Mouse (Mus musculus): Measurements from ENCODE around the gene Ltb4r1. TPM values are rescaled to one million over a fixed set of nuclear protein-coding genes. Genes with fewer than 3 reads are reported as not detected.

The Ltb4r1 gene
- 203 and 207 TPM in 2 replicates for total RNA-seq (2023)

DNA sequence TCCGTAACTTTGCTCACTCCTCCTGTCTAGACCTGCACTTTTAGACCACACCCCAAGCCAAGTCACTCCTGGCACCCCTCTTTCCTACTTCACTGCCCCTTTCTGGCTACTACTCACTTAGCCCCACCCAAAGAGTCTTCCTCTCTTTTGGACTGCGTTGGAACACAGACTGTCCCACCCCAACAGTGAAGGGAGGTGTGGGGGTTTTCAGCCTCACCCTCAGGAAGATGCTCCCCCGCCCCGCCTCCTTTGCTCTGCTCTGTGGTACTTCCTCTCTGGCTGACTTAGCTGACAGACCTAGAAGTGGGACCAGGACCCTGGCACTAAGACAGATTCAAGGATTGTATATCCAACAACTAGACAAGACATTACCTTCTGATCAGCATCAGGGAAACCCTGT is at the start of gene Ltb4r1:
Ltb4r1 (plus strand) TSS at position 267 of the 400 bp plus-strand sequence.

DNA sequence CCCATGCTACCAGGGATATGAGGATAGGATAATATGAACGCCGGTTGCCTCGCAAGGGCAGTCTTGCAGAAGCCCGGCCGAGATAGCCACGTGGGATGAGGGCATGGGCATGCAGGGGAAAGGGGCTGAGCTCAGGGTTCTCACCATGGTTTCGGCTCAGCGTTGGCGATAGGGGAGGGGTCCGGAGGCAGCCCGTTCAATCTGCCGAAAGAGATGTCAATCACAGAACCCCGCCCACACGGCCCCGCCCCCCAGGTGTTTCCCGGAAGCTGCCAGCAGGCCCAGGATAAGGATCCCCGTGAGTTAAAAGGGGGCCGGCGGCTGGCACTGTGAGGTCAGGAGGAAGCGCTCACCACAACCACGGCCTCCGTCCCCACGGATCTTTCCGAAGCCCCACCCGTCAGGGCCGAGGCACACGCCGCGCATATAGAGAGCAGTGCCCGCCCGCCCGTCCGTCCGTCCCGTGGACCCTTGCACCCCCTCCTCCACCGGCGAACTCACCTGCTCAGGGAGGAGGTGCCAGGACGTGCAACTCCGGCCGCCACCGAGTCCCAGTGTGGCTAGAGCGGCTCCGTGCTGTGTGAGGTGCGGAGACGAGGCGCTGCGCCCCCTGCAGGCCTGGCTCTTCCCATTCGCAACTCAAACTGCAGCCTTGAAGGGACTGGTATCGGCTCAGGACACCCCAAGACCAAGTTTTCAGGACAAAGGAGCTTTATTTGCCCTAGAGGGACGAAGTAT is 43.9 kb upstream of the Ltb4r1 start, which contains the start of gene Rabggta:
Rabggta (minus strand) TSS at position 564 of the 738 bp plus-strand sequence.

DNA sequence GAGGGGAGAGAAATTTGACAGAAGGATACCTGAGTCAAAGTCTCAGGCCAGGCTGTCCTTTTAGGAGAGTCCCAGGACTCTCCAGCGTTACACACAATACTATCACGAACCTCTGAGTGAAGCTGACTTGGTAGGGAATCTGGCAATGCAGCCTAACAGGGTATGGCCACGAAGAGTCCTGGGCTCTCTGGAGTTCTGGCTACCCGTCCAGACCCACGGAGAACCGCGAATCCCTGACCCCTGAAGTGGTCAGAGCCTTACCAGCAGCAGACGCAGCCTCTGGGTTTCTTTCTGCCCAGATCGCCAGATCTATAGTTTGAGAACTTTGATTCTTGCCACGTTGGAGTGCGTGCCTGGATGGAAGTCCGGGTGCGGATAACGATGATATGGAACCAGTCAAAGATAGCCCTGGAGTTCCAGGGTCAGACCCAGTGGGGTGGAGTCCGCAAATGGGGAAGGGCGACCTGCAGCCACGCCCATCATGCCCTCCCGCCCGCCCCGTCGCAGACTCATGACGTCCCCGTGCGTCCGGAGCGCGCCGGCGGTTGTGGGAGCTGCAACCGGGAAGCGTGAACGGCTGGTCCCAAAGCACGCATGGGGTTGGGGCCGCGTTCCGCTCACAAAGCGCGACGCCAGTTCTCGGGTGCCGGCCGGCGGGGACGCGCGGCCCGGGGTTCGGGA is 20.4 kb upstream of the Ltb4r1 start, which contains the start of the genes Dhrs1 and Nop9:
Dhrs1 (minus strand) TSS at position 511 of the 681 bp plus-strand sequence.
Nop9 (plus strand) TSS at position 514 of the 681 bp plus-strand sequence.

DNA sequence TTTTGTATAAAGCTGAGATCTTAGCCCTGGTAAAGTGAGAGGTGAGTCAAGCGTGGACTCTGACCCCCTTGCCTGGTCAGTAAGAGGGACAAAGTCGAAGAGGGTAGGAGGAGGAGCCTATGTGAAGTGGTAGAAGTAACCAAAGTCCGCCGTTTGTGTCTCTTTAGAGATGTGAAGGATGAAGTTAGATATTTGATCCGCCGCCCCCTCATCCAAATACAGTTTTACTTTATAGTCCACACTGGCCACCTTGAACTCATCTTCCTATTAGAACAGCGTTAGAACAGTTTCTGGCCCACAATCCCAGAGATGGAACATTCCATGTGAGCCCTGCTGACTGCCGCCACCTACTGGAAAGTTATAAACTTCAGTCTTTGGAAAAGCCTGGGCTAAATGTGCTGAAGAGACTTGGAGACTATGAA is 7.4 kb upstream of the Ltb4r1 start, which contains the start of gene Cideb:
Cideb (minus strand) TSS at position 96 of the 422 bp plus-strand sequence.

DNA sequence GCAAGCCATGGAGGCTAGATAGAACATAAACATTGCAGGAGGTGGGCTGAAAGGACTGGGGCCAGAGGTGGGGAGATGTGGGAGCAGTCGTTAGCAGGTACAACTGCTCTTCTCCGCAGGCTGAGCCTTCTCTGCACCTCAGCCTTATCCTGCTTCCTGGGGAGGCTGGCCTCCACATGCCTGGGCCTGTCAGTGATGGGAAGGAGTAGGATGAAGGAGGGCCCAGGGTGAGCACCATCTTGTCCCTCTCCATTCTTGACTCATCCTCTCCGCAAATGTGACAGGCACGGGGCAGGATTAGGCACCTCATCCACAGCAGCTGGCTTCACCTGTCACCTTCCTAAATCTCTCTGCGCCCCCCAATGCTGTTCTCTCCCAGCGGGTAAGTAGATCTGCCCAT is 4.6 kb upstream of the Ltb4r1 start, which contains the start of gene Ltb4r2:
Ltb4r2 (plus strand) TSS at position 266 of the 400 bp plus-strand sequence.

DNA sequence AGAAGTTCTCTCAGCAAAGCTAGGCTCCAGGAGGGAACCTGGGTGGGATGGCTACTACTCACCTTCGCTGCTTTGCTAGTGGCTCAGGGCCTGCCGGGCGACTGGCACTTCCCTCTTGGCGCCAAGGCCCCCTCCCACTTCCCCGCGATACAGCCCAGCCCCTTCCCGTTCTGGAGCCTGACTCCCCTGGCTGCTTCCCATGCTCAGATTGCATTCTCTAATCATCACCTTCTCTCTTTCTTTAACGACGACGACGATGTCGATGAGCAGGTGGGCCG is 18.1 kb downstream of the Ltb4r1 start, which contains the start of gene Adcy4:
Adcy4 (minus strand) TSS at position 138 of the 278 bp plus-strand sequence.

DNA sequence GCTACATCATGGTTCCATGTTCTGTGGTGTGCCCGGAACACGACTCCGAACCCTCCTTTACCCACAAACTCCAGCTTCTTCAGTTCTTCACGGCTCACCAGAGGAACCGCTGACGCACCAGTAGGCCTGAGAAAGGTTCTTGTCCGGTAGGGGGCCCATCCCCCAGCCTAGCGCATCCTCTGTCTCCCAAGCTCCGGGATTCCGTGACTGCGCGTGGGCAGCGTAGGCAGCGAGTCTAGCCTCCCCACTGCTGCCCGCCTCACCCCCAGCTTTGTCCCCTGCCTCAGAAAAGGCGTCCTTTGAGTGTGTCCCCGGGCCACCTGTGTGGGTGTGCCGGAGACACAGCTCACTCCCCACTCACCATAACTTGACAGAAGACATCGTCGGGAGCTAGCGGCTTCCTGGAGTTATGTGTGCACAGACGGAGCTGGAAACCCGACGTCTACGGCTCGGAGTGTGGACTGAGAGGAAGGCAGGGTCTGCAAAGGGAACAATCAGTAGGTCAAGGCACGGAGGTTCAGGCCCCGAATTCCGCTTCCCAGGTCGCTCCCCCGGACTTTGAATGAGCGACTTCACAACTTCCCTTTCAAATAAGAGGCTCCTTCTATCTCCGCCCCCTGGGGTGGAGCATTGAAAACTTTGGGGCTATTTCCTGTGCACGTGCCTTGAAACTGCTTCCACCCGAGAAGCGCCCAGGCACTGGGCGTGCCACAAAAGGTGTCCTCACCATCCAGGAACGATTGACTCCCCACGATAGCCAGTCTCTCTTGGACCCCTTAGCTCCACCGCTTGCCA is 22.7 kb downstream of the Ltb4r1 start, which contains the start of gene Ripk3:
Ripk3 (minus strand) TSS at position 610 of the 795 bp plus-strand sequence.

Other genes starting within 250 kb of the Ltb4r1 start
- gene Nrl, start 241.0 kb upstream of the Ltb4r1 start, total RNA-seq (2023), result not detected in 2 replicates
- gene Pck2, start 225.7 kb upstream of the Ltb4r1 start, total RNA-seq (2023), result 14.4 and 20.4 TPM in 2 replicates
- 44.0 and 53.0 TPM in 2 replicates for gene Dcaf11, start 206.0 kb upstream of the Ltb4r1 start, total RNA-seq (2023)
- 1.2 and 2.0 TPM in 2 replicates for gene A730061H03Rik, start 205.6 kb upstream of the Ltb4r1 start, total RNA-seq (2023)
- not detected in 2 replicates for gene Fitm1, start 190.3 kb upstream of the Ltb4r1 start, total RNA-seq (2023)
- 122 and 139 TPM in 2 replicates for gene Psme1, start 187.8 kb upstream of the Ltb4r1 start, total RNA-seq (2023)
- gene Emc9, start 180.7 kb upstream of the Ltb4r1 start, total RNA-seq (2023), result 1.5 and 1.8 TPM in 2 replicates
- gene Psme2, start 174.8 kb upstream of the Ltb4r1 start, total RNA-seq (2023), result 174 and 199 TPM in 2 replicates
- 49.9 and 68.0 TPM in 2 replicates for gene Rnf31, start 174.3 kb upstream of the Ltb4r1 start, total RNA-seq (2023)
- gene Irf9, start 162.4 kb upstream of the Ltb4r1 start, total RNA-seq (2023), result 49.8 and 55.5 TPM in 2 replicates
- 0.22 TPM in 1 of 2 replicates, not detected in the other for gene Rec8, start 147.9 kb upstream of the Ltb4r1 start, total RNA-seq (2023)
- 10.0 and 12.5 TPM in 2 replicates for gene Ipo4, start 130.0 kb upstream of the Ltb4r1 start, total RNA-seq (2023)
- gene Gm49378, start 128.1 kb upstream of the Ltb4r1 start, total RNA-seq (2023), result 1.5 and 2.2 TPM in 2 replicates
- 29.1 and 33.0 TPM in 2 replicates for gene Tm9sf1, start 122.2 kb upstream of the Ltb4r1 start, total RNA-seq (2023)
- 1.3 and 1.7 TPM in 2 replicates for gene Tssk4, start 115.8 kb upstream of the Ltb4r1 start, total RNA-seq (2023)
- 9.4 and 11.2 TPM in 2 replicates for gene Mdp1, start 105.5 kb upstream of the Ltb4r1 start, total RNA-seq (2023)
- 12.0 and 12.3 TPM in 2 replicates for gene Gmpr2, start 94.0 kb upstream of the Ltb4r1 start, total RNA-seq (2023)
- gene Nedd8, start 93.8 kb upstream of the Ltb4r1 start, total RNA-seq (2023), result 129 and 152 TPM in 2 replicates
- gene Tinf2, start 84.1 kb upstream of the Ltb4r1 start, total RNA-seq (2023), result 47.7 and 63.8 TPM in 2 replicates
- 2.1 and 2.6 TPM in 2 replicates for gene Tgm1, start 52.0 kb upstream of the Ltb4r1 start, total RNA-seq (2023)
- 23.7 and 38.4 TPM in 2 replicates for gene Rabggta, start 43.7 kb upstream of the Ltb4r1 start, total RNA-seq (2023)
- gene Dhrs1, start 20.3 kb upstream of the Ltb4r1 start, total RNA-seq (2023), result 47.8 and 56.7 TPM in 2 replicates
- gene Nop9, start 20.3 kb upstream of the Ltb4r1 start, total RNA-seq (2023), result 12.1 and 17.3 TPM in 2 replicates
- gene Cideb, start 7.5 kb upstream of the Ltb4r1 start, total RNA-seq (2023), result 0.77 TPM in 1 of 2 replicates, not detected in the other
- gene Ltb4r2, start 4.5 kb upstream of the Ltb4r1 start, total RNA-seq (2023), result 0.43 and 1.0 TPM in 2 replicates
- 0.63 TPM in 1 of 2 replicates, not detected in the other for gene Adcy4, start 18.1 kb downstream of the Ltb4r1 start, total RNA-seq (2023)
- gene Ripk3, start 22.9 kb downstream of the Ltb4r1 start, total RNA-seq (2023), result 42.5 and 50.7 TPM in 2 replicates
- gene Nfatc4, start 57.2 kb downstream of the Ltb4r1 start, total RNA-seq (2023), result not detected in 2 replicates
- 1.1 and 3.0 TPM in 2 replicates for gene Nynrin, start 88.0 kb downstream of the Ltb4r1 start, total RNA-seq (2023)
- 0.48 and 0.54 TPM in 2 replicates for gene Cbln3, start 118.4 kb downstream of the Ltb4r1 start, total RNA-seq (2023)
- gene Khnyn, start 119.0 kb downstream of the Ltb4r1 start, total RNA-seq (2023), result 107 and 146 TPM in 2 replicates
- 1.9 and 2.2 TPM in 2 replicates for gene Sdr39u1, start 134.3 kb downstream of the Ltb4r1 start, total RNA-seq (2023)
- not detected in 2 replicates for gene Cma1, start 178.7 kb downstream of the Ltb4r1 start, total RNA-seq (2023)
- gene Cma2, start 185.0 kb downstream of the Ltb4r1 start, total RNA-seq (2023), result not detected in 2 replicates

Data from neutrophil, adult 65 days (primary cell).